Mouse (Mus musculus): Measurements from ENCODE around the gene Slc25a22.

DNA sequence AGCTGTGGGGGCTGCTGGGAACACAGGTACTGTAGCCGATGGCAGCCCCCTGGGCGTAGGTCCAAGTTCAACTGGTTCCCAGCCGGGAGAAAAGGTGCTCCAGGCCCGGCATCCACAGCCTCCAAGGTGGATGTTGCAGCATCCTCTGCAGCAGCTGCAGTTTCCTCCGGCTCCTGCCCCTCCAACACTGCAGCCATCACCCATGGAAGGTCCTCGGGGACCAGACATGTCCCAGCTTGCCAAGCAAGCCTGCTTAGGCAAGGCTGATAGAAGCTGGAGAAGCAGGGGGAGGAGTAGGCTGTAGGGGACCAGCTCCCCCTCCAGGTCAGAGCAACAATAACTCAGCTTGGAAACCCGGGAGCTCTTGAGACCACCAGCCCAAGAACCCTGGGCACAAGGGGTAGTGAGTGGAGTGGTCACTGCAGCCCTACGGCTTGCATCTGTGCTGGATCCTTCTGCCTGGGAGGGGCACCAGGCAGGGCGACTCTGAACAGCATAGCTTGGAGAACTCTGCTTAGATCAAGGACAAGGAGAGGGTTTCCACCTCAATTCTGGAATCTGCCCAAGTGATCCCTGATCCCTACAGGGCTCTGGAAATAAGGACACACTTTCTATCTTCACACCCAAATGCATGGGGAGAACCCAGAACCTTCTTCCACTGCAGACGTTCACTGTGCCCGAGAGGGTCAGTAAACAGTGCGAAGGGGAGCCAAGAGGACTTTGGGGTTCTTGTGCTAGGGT lies 5.6 kb upstream of the Slc25a22 start:
- TF ChIP-seq POLR2A (IDR thresholded peaks at IDR 0.05; ENCODE audit: borderline replicate concordance, extremely low read depth, insufficient read depth, insufficient read length, poor library complexity, severe bottlenecking) (no peak), CTCF (IDR thresholded peaks at IDR 0.05; ENCODE audit: borderline replicate concordance, extremely low read depth, insufficient read depth, insufficient read length) (0 out of 2 replicates have a peak, but pooled peaks have one; percentile 19)
